Mouse (Mus musculus): ENCODE measurements at regions not wholly inside any gene's neighbourhood (a gene's known extent, or its start where the extent isn't known, plus 50 kb on each side); places are given as distances from the start of the nearest gene placed in this dataset.

GRCm38 (mm10) chr11:85966207-85966606, 80.0 kb downstream of the Tbx4 start:
- DNase-seq (ENCODE audit: low spot score in 2 of 2): no peak

GRCm38 (mm10) chr11:85970287-85970686, 84.1 kb downstream of the Tbx4 start:
- no peak for DNase-seq (ENCODE audit: low spot score in 2 of 2)

GRCm38 (mm10) chr11:85972385-85972784, 86.2 kb downstream of the Tbx4 start:
- peak; percentile 18 to 35 for DNase-seq (ENCODE audit: low spot score in 2 of 2)

GRCm38 (mm10) chr11:85973736-85974135, 87.5 kb downstream of the Tbx4 start:
- DNase-seq (ENCODE audit: low spot score in 2 of 2): no peak

GRCm38 (mm10) chr11:85976693-85977434, 90.6 kb downstream of the Tbx4 start:
- no peak for DNase-seq (ENCODE audit: low spot score in 2 of 2)

- no peak for DNase-seq (ENCODE audit: low spot score in 2 of 2)
Observed at GRCm38 (mm10) chr11:85980388-85980787, 94.2 kb downstream of the Tbx4 start.

- no peak for DNase-seq (ENCODE audit: low spot score in 2 of 2)
Observed at GRCm38 (mm10) chr11:85981561-85981960, 95.3 kb downstream of the Tbx4 start.

GRCm38 (mm10) chr11:85986338-85986737, 100.1 kb downstream of the Tbx4 start:
- DNase-seq (ENCODE audit: low spot score in 2 of 2): no peak

GRCm38 (mm10) chr11:85987181-85987580, 101.0 kb downstream of the Tbx4 start:
- DNase-seq (ENCODE audit: low spot score in 2 of 2): no peak

GRCm38 (mm10) chr11:85989536-85989935, 103.3 kb downstream of the Tbx4 start:
- no peak for DNase-seq (ENCODE audit: low spot score in 2 of 2)

- no peak for DNase-seq (ENCODE audit: low spot score in 2 of 2)
Observed at GRCm38 (mm10) chr11:85989940-85990493, 103.8 kb downstream of the Tbx4 start.

GRCm38 (mm10) chr11:85995318-85996095, 109.3 kb downstream of the Tbx4 start:
- DNase-seq (ENCODE audit: low spot score in 2 of 2): no peak

GRCm38 (mm10) chr11:85996686-85997085, 110.5 kb downstream of the Tbx4 start:
- no peak for DNase-seq (ENCODE audit: low spot score in 2 of 2)

- no peak for DNase-seq (ENCODE audit: low spot score in 2 of 2)
Observed at GRCm38 (mm10) chr11:86003341-86003740, 117.1 kb downstream of the Tbx4 start.

- DNase-seq (ENCODE audit: low spot score in 2 of 2): no peak
Observed at GRCm38 (mm10) chr11:86005284-86005683, 119.1 kb downstream of the Tbx4 start.

- DNase-seq (ENCODE audit: low spot score in 2 of 2): no peak
Observed at GRCm38 (mm10) chr11:86005899-86006445, 119.8 kb downstream of the Tbx4 start.

GRCm38 (mm10) chr11:86006859-86007258, 120.6 kb downstream of the Tbx4 start:
- DNase-seq (ENCODE audit: low spot score in 2 of 2): no peak

Data from gastrocnemius, adult 8-10 months (tissue).